Mouse (Mus musculus) natural killer cell, adult 2 months (primary cell): Measurements from ENCODE around the gene G6pd2.

Experiments
- DNase-seq, 2 experiments: peaks; one replicate each; pipeline ENCODE4 v3.0.0; 2022; ENCODE audit warnings: low spot score in 2 of 2

Gene G6pd2

DNA sequence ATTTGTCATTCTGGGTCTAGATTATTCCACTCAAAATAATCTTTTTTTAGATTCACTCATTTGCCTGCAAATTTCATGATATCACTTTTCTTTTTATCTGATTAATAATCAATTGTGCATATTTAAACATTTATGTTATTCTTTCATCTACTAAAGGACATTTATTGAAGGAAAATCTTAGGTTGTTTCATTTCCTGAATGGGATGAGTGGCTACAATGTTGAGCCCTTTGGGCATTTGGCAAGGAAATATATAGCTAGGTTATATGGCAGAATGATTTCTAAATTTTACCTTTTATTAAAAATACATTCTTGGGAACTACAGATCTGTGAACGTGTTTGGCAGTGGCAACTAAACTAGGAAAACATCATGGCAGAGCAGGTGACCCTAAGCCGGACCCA lies at the start of gene G6pd2:
TSS of gene G6pd2 (plus strand) at position 301 of the 400 bp plus-strand sequence.
- DNase-seq: no peak

DNA sequence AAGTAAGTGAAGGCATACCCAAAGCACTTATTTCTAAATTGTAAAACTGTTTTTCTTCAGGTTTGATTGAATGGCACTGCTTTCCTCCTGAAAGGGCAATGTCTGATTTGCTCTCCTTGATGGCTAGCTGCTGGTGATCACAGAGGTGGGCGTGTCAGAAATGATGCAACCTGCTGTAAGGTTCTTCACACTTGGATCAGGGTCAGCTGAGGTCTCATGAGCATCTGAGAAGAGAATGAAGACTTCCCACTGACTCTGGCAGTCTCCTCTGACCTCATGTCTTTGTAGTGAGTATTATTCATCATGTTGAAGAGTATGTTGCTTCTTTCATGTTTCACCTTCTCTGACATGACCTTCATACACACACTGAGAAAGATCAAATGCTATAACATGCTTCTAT lies 44.4 kb upstream of the G6pd2 start:
- DNase-seq: no peak

DNA sequence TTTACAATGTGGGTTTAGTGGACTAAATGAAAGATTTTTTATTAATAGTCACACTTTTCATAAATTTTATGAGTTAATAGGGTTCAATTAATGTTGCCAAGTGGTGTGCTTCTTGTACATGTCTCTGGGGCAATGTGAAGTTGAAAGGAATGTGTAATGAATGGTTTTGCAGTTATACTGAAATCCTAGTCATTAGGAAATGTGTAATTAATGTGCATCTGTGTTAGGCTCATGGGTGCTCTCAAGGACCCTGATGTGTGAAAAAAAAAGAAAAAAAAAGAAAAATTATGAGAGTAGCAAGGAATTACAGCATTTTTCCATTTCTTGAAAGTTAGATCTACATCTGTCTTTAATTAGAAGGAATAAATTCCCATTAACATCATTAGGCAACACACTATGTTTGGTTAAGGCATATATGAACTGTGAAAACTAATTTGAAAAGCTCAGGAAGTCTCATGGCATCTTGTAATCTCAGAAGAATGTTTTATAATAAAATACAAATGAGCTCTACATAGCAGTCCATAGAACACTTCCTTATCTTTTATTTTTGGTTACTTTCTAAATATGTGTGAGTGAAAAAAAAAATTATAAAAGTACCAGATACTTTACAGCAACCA lies 24.4 kb downstream of the G6pd2 start:
- no peak for DNase-seq

DNA sequence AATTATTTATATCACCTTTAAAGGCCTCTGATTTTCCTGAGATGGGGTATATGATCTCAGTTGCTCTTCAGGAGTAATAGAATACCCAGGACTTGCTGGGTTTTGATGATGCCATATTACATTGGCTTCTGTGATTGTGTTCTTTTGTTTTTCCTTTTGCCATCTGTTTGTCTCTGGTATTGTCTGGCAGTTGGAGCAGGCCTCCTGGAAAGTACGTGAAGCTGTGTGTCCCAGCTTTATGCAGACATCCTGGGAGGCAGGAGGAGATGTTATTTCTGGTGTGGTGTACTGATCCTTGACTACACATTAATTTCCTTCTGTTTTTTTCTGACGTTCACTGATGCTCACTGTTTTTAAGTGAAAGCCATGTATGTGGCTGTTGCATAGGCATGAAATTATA lies 35.3 kb downstream of the G6pd2 start:
- DNase-seq: no peak
